Mouse (Mus musculus): ENCODE results near the gene Rpl31.

Gene Rpl31

DNA sequence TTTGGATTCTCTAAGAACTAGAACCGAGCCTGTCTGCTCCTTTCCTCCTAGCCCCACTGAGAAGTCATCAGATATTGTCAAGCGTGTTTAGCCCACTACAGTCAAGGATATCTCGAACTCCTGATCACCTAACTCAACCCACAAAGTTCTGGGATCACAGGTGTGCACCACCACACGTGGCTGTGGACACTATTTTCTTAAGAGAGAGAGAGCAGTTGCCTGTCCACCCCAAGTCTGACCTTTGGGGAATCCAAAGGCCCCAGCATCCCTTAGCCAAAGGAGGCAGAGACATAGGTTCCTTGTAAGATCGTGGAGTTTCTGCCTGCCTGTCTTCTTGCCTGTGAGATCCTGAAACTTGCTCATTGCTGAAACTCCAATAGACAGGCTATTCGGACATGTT lies 597 bp upstream of the Rpl31 start:
- DNase-seq (ENCODE audit: low read depth, low spot score) = no peak

DNA sequence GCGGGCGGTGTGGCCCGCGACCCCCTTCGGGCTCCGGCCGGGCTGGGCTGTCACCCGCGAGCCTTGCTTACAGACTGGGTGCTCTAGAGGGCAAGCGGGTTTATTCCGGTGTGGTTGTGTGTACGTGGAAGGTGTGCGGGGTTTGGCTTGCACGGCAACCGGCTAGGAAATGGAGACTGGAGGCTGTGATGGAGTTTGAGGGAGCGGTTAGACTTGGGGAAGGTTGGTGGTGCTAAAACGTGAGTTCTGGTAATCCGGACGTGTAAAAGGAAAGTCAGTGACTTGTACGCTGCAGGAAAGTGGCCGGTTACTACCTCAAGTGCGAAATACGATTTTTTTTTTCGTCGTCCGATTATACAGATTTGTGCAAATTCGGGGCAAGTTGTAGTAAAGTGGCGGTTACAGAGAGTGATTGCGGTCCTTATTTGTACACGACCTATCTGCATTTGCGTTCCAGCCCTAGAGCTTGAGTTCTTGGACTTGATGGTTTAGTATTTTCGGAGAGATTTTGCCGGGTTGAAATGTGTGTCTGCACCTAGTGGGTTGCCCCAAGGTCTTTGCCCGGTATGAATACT lies 712 bp downstream of the Rpl31 start:
- peak; percentile 48 for DNase-seq (ENCODE audit: low read depth, low spot score)

DNA sequence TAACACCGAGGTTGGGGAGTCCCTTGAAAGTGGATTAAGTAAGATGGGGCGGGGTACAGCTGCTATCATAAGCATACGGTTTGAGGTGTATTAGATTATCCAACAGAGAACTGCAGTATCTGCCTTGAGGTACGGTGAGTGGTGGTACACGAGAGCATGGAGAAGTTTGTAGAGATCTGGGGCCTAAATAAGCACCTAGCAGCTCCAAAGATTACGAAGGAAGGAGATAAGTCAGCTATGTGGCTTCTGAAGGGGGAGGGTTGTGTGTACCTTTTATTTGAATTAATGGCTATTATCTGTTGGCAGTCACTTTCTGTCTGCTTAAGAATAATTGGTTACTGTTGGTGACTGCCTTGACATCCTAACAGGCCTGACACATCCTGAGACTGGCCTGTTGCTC lies 2.8 kb downstream of the Rpl31 start:
- no peak for DNase-seq (ENCODE audit: low read depth, low spot score)

DNA sequence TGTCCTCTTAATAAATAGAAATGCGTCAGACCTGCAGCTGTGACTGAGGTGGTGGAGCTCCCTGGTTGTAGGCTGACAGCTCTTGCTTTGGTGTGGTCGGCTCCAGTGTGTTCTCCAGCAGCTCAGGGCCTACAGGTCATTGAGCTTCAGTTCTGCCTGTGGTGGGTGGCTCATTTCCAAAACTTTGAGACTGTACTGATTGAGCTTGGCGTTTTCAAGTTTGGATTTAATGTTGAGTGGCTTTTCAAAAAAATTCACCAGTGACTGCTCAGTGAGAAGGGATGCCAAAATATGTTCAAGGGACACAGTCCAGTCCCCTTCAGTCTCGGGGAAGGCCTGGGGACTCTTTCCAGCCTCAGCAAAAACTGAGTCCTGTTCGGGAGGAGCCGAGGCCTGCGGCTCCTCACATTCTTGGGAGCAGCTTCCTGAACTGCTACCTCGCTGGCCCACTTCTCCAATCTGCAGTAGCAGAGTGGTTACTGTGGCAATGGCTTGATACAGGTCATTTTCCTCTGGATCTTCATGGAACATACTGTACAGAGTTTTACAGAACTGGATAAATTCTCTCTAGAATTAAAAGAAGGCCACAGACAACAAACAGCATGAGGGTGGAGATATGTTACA lies 4.7 kb downstream of the Rpl31 start:
- DNase-seq (ENCODE audit: low read depth, low spot score) = no peak

DNA sequence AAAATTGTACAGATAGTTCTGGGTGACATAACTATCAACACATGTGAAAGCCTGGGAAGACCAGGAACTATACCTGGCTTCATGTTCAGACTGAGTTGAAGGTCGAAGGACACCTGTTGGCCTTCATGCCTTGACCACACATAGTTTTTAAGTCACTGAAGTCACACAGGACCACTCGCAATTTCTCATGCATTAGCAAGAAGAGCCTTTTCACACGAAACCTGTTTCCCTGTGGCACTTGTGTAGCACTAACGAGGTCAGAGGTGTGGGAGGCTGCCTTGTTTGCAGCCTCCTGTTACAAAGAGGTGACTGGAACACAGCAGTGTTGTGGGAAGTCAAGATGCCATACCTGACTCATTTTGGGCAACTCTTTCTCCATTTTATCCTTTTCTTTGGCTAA lies 5.7 kb downstream of the Rpl31 start:
- no peak for DNase-seq (ENCODE audit: low read depth, low spot score)

DNA sequence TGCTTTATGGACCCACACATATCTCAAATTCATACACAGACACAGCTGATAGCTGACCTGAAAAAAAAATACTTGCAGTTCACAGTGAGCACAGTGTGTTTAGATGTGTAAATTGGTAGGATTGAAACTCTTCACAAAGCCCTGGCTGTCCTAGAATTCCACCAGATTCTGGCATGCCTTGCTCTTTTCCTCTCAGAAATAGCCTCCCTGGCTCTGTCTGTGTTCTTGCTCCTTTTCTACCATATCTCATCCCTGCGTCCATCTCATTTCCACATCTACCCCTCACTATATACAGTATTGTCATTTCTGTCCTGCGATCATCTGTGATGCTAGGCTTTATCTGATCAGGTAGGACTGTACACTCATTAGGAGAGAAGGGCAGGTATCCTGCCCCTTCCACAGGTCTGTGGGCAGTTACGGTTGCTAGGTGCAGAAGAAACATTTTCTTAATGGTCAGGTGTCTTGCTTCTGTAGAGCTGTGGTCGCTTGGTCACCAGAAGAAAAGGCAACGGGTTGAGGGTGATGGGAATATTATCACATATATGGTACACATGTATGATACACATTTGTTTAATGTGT lies 6.7 kb downstream of the Rpl31 start:
- DNase-seq (ENCODE audit: low read depth, low spot score) = no peak

DNA sequence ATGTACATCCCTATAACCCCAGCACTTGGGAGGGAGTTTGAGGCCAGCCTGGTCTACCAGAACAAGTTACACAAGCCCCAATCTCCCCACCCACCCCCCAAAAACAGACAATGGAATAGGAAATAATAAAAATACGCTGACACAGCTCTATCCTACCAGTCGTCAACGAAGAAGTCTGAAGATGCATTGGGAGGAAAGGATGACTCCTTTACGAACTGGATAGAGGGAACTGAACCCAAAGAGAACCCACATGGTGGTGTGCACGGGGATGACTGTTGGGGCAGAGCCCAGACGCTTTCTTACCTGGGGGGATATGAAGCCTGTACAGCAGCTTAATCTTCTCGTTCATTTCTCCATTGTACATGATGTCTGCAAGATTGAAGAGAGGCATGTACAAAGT lies 8.5 kb downstream of the Rpl31 start:
- no peak for DNase-seq (ENCODE audit: low read depth, low spot score)

DNA sequence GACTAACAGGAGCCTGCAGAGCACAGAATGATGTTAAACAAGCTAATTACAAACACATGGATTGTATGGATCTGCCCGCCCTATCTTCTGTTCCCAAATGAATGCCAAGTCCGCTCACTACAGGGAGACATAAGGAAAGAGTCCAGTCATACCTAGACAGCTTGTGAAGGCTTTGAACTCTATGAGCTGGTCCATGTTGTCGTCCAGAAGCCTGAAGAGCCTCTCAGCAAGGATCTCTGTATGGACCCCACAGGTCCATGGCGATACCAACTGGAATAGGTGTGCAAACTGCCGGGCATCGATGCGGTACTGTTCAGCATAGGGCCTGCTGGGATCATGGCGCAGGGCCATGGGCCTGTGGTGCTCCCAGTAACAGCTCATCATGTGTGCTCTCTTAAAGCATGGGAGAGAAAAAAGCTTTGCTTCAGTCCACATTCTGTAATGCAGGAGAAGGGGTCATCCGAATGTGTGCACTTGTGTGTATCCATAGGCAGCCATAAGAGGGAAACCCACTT lies 9.1 kb downstream of the Rpl31 start:
- no peak for DNase-seq (ENCODE audit: low read depth, low spot score)

DNA sequence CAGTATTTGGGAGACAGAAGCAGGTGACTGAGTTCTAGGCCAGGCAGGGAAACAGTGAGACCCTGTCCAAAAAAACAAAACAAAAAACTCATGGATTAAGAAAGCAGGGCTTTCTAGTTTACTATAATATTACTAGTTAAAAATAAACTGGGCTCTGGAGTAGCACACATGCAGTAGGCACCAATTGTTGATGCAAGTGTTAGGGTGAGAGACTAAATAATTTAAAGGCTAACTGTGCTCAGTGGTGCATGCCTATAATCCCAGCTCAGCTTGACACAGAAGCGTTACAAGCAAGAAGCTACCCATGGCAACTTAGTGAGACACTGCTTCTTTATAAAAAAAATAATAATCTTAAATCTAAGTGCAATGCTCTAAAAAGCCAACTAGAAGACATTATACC lies 10.9 kb downstream of the Rpl31 start:
- no peak for DNase-seq (ENCODE audit: low read depth, low spot score)

DNA sequence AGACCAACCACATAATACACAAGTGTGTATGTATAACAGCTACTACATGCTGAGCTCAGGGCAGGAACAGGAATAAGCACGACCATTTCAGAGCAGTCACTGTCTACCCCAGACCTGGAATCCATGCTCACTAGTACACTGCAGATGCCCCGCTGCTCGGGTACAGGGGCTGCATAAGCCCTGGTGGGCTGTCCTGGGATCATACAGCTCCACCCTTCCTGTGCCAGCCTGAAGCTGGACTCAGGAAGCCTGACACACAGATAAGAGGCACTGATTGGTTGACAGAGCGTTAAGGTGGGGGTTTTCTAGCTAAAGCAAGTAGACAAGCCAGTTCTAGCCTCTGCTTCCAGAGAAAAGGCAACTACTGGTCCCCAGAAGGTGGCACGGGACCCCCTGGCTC lies 11.4 kb downstream of the Rpl31 start:
- no peak for DNase-seq (ENCODE audit: low read depth, low spot score)

DNA sequence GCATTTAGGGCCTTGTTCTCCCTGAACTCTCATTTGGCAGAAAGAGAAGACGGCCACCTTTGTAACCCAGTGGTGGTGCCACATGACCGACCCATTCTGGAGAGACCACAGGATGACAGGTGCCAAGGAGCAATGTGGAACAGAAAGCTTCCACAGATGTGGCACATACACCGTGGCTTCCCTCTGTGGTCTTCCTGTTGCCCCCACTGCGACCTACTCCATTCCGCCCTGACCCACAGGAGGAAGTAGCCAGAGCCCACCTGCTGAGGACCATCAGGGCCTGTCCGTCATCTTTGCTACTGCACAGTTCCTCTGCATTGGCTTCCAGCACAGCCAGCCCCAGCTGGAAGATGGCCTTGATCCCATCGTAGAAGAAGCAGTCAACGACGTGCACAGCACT lies 13.4 kb downstream of the Rpl31 start:
- no peak for DNase-seq (ENCODE audit: low read depth, low spot score)

DNA sequence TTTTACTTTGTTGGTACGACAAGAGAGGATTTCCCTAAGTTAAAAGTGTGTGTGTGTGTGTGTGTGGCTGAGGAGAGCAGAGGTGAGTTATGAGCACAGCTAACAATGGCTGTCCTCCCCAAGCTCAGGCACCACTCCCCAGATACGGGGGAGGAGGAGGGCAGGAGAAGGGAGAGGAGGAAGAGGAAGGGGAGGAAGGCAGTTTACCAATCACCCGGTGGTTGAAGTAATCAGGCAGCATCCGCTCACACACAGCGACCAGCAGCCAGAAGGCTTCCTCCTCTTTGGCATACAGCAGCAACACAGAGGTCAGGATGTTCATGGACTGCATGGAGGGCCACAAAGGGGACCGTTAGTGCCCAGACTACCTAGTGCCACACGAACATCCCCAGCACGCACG lies 17.3 kb downstream of the Rpl31 start:
- no peak for DNase-seq (ENCODE audit: low read depth, low spot score)

DNA sequence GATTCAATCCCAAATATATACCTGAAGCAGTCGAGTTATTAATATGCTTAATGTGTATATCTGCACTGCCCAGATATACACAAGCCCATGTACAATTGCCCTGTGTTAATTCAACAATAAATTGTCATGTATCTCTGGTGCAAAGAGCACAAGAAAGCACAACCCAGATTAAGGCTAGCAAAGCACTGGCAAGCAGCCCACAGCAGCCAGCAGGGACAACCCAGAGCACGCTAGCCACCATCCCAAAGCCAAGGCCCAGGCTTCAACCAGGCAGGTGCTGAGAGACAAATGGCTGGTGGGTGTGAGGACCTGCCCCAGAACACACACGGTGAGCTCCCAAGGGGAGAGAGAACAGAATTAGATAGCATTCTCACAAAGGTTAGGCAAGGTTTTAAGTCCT lies 18.8 kb downstream of the Rpl31 start:
- no peak for DNase-seq (ENCODE audit: low read depth, low spot score)

DNA sequence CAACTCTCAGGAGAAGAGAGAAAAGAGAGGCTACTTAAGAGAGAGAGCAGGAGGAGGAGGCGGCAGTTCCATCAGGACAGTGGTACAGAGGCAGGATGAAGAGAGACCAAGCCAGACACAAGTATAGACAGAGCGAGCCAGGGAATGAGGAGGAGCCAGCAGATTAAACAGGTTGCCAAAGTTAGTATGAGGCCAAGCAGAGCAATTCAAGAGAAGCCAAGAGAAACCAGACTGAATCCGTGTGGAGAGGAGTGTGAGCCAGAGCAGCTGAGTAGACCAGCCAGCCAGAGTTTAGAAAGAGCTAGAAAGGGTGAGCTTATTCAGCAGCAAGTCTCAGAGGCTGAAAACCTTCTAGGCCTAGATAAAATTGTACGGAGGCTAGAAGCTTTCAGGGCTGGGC lies 19.9 kb downstream of the Rpl31 start:
- no peak for DNase-seq (ENCODE audit: low read depth, low spot score)

DNA sequence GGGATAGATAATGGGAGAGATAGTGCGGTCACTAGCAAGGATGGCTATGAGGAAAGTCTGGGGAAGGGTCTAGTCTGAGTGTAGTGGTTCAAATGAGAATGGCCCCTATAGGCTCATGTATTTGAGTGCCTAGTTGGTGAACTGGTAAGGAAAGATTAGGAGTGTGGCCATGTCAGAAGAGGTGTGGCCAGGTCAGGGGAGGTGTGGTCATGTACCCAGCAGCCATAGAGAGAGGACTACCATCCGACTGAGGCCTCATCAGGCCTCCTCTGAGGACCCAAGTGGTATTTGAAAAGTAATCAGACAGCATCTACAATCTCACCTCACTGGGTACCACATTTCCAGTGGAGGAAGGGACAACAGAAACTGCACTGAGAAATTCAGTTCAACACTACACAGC lies 20.5 kb downstream of the Rpl31 start:
- no peak for DNase-seq (ENCODE audit: low read depth, low spot score)

DNA sequence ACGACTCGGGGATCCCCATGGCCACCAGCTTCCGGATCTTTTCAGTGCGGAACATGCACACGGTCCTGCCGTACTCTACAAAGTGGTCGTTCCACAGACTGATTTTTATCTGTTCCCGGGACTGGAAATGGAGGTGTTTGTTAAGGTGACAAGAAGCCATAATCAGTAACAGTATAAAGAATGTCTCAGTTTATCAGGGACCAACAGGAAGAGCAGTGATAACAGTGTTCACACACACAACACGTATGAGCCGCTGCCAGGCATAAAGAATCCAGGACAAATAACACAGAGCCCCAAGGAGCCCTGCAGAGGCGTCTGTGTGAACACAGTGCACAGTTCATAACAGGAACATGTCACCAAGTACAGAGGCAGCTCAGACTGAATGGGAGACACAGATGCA lies 21.7 kb downstream of the Rpl31 start:
- no peak for DNase-seq (ENCODE audit: low read depth, low spot score)

DNA sequence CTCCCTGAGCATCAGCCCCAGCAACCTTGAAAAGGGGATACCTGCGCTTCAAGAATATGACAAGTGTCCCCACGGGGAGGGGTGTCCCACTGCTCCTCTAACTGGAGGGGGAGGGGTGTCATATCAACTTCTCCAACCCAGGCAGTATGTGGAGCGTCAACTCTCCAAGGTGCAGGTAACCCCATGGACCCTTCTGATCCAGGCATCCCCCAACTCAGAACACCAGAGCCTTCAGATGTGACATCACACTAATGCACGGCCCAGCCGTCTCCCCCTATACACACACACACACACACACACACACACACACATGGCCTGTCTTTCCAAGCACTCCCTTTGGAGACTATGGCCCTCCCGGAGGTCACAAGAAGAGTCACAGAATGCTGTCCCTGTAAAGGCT lies 24.0 kb downstream of the Rpl31 start:
- DNase-seq (ENCODE audit: low read depth, low spot score) = no peak

DNA sequence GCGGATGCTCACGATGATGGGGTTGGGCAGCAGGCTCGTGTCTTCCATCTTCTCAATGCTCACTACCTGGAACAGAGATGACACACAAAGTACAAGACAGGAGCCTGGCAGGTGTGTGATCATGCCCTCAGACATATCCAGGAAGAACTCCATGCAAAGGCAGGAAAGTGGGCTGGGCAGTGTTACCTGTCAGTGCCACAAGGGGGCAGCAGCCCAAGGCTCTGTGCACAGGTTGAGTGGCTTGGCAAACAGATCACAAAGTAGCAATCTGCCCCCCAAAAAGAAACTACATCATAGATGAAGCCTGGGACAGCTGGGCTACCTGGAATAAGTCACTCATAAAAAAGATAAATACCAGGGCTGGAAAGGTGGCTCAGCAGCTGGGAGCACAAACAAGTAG lies 24.5 kb downstream of the Rpl31 start:
- peak; percentile 78 for DNase-seq (ENCODE audit: low read depth, low spot score)

DNA sequence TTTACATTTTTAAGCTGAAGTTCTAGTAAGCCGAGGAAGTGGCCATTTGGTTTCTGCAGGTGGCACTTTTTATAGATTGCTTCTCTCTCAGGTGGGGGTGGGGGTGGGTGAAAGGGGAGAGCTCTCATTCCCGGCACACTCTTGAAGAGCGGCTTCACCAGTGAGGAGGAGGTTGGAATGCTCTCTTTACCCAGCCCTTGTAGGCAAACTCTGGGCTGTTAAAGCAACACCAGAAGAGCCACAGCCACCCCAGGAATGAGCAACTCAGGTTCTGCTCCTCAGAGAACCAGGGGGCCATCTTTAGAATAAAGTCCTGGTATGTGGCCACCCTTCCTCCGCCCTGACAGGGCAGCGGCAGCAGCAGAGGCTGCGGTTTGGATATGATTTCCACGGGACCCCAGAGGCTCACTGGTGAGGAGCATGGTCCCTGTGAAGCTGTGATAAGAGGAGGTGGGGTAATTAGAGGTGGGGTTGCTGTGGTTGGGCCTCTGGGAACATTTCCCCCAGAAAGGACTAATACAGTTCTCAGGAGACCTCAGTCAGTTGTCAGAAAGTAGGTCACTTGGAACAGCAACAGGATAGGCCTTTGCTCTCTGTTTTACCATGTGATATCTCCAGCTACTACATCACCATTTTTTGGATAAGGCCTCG lies 25.7 kb downstream of the Rpl31 start:
- no peak for DNase-seq (ENCODE audit: low read depth, low spot score)

DNA sequence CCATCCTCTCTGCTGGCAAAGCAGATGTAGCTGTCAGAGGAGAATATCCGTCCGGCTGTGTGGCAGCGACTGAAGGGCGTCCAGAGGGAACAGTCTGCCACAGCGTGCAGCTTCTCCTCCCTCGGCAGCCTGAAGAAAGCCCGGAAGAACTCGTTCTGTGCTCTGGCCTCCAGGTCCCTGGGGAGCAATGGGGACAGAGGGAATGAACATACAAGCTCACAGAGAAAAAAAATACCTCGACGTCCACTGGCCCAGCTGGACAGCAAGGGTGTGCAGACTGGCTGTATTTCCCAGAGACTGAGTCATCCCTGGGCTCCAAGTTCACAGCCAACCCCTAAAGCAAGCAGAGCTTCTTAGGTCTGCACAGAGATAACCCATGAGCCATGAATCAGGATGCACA lies 26.5 kb downstream of the Rpl31 start:
- DNase-seq (ENCODE audit: low read depth, low spot score) = no peak

DNA sequence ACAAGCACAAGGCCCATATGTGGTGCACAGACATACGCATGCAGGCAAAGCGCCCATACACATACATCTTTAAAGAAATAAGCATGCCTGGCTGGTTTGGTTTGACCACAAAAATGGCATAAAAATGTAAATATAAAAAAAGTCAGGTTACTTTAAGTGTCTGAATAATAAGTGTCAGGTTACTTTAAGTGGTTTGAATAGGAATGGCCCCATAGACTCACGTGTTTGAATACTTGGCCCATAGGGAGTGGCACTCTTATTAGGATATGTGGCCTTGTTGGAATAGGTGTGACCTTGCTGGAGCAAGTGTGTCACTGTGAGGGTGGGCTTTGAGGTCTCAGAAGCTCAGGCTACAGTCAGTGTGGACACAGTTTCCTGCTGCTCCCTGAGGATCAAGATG lies 27.0 kb downstream of the Rpl31 start:
- no peak for DNase-seq (ENCODE audit: low read depth, low spot score)

DNA sequence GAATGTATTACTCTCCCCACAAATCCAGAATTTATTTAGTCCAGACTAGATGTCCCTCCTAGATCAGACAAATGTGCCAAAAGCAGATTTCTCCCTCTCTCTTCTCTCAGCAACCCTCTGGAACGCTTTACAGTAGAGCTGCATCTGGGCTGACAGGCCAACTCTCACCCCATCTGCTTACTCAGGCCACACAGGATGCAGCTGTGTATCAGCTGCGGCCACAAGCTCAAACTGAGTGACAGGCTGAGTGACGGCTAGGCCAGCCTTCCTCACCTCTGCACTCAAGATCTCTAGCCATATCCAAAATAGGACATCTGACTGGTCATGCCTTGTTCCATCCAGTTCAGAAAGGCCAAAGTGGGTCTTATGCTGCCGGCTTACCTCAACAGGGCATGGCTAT lies 28.7 kb downstream of the Rpl31 start:
- no peak for DNase-seq (ENCODE audit: low read depth, low spot score)

DNA sequence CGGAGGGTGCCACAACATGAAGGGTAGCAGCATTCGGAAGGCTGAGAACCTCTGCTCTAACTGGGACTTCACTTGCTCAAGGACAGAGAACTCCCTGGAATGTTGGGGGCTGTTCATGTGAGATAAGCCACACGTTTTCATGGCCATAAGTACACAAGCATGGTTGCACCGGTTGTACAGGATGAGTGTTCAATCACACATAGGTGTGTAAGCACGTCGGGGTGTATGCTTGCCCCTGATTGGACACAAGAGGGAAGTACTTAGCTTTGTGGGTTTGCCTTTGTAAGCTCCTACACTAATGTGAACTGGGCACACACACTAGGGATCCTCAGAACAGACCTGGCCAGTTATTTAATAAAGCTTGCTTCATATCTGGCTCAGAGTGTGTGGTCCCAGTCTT lies 30.6 kb downstream of the Rpl31 start:
- no peak for DNase-seq (ENCODE audit: low read depth, low spot score)

Measured in CD4-positive, CD25-positive, alpha-beta regulatory T cell, adult 2 months (primary cell).